Mouse (Mus musculus) MEL (cell line): ENCODE data around the gene E2f1.

ENCODE experiments used
- CHD1 ChIP-seq: IDR thresholded peaks from 2 replicates; pipeline ENCODE4 v1.6.1; 2012; ENCODE audit warnings: low read depth, mild to moderate bottlenecking, inconsistent platforms, low read length, improper control_type of control experiment
- CTCF ChIP-seq, 3 experiments: IDR thresholded peaks in 2 of 3; conservative IDR thresholded peaks in 1 of 3; 2 replicates each; pipeline ENCODE4 v1.5.1; 2011 to 2012; ENCODE audit warnings: low read length in 3 of 3, low read depth in 2 of 3, mild to moderate bottlenecking in 2 of 3, improper control_type of control experiment in 1 of 3, inconsistent platforms in 1 of 3, mixed read lengths in 1 of 3, moderate library complexity in 1 of 3; ENCODE audit not compliant: control insufficient read depth in 1 of 3, insufficient read depth in 1 of 3, poor library complexity in 1 of 3, severe bottlenecking in 1 of 3
- E2F4 ChIP-seq: IDR thresholded peaks from 2 replicates; pipeline ENCODE4 v1.6.1; 2011; ENCODE audit warnings: low read depth, low read length, improper control_type of control experiment, borderline replicate concordance
- JUND ChIP-seq: IDR thresholded peaks from 2 replicates; pipeline ENCODE4 v1.6.1; 2011; ENCODE audit warnings: low read depth, mild to moderate bottlenecking, improper control_type of control experiment, low read length
- MAFK ChIP-seq: IDR thresholded peaks from 2 replicates; pipeline ENCODE4 v1.6.1; 2011; ENCODE audit warnings: low read depth, mild to moderate bottlenecking, low read length, improper control_type of control experiment, borderline replicate concordance
- NELFE ChIP-seq: IDR thresholded peaks from 2 replicates; pipeline ENCODE4 v1.6.1; 2011; ENCODE audit warnings: low read depth, low read length, improper control_type of control experiment
- POLR2AphosphoS5 ChIP-seq: IDR thresholded peaks from 2 replicates; pipeline ENCODE4 v1.6.1; 2012; ENCODE audit warnings: low read depth, borderline replicate concordance, mild to moderate bottlenecking, inconsistent platforms, low read length, moderate library complexity, mixed read lengths
- SIN3A ChIP-seq: IDR thresholded peaks from 2 replicates; pipeline ENCODE4 v1.6.1; 2012; ENCODE audit warnings: low read length, improper control_type of control experiment, inconsistent platforms
- USF1 ChIP-seq: IDR thresholded peaks from 2 replicates; pipeline ENCODE4 v1.6.1; 2014; ENCODE audit warnings: low read depth, mild to moderate bottlenecking, inconsistent platforms, low read length, improper control_type of control experiment, moderate library complexity

GRCm38 (mm10) chr2:154569836-154570286 is at the start of gene E2f1:
- TF ChIP-seq MAFK (no peak), CTCF (IDR thresholded peaks at IDR 0.05 in 2 of 3, conservative IDR thresholded peaks at IDR 0.05 in 1 of 3; ENCODE audit: control insufficient read depth in 1 of 3, insufficient read depth in 1 of 3, low read depth in 2 of 3, low read length in 3 of 3, poor library complexity in 1 of 3, severe bottlenecking in 1 of 3) (no peak), USF1 (peak; percentile 89), NELFE (peak; percentile 66), SIN3A (no peak; the same call in 1 of the 2 replicates), POLR2AphosphoS5 (no peak), E2F4 (peak; percentile 39; the same call in 1 of the 2 replicates), CHD1 (no peak), JUND (no peak)
